Mouse (Mus musculus) MEL (cell line): ENCODE results near the gene Nkg7. TPM values are rescaled to one million over a fixed set of nuclear protein-coding genes. Genes with fewer than 3 reads are reported as not detected.

Experiments
- DNase-seq: peaks from one replicate; pipeline ENCODE4 v3.0.0; 2011; ENCODE audit warnings: low read depth, low spot score
- H3K27ac ChIP-seq: 2 replicates; pipeline ENCODE4 v1.5.1; 2012; ENCODE audit warnings: low read depth, mild to moderate bottlenecking, control low read depth, low read length, moderate library complexity; ENCODE audit not compliant: control insufficient read depth
- H3K27me3 ChIP-seq, 2 experiments: fragments of 150-350 bp in 1 of 2; sonication (generic) in 1 of 2; 2 replicates each; pipeline ENCODE4 v1.6.1; 2012; ENCODE audit warnings: low read length in 2 of 2, mild to moderate bottlenecking in 2 of 2, improper control_type of control experiment in 1 of 2, moderate library complexity in 1 of 2; ENCODE audit not compliant: insufficient read depth in 2 of 2, control insufficient read depth in 1 of 2
- H3K36me3 ChIP-seq, 2 experiments: 2 replicates each; pipeline ENCODE4 v1.6.1; 2012 to 2014; ENCODE audit warnings: low read length in 2 of 2, improper control_type of control experiment in 1 of 2, inconsistent platforms in 1 of 2, mild to moderate bottlenecking in 1 of 2; ENCODE audit not compliant: insufficient read depth in 2 of 2, control insufficient read depth in 1 of 2
- H3K4me1 ChIP-seq, 2 experiments: fragments of 150-350 bp in 1 of 2; sonication (generic) in 1 of 2; 2 replicates each; pipeline ENCODE4 v1.6.1; 2012; ENCODE audit warnings: low read length in 2 of 2, improper control_type of control experiment in 1 of 2, mild to moderate bottlenecking in 1 of 2; ENCODE audit not compliant: insufficient read depth in 2 of 2, control insufficient read depth in 1 of 2
- H3K4me3 ChIP-seq, 2 experiments: fragments of 150-350 bp in 1 of 2; sonication (generic) in 1 of 2; 2 replicates each; pipeline ENCODE4 v1.5.1; 2012; ENCODE audit warnings: low read depth in 2 of 2, low read length in 2 of 2, mild to moderate bottlenecking in 2 of 2, moderate library complexity in 2 of 2, control low read depth in 1 of 2, improper control_type of control experiment in 1 of 2; ENCODE audit not compliant: control insufficient read depth in 1 of 2, insufficient read depth in 1 of 2
- H3K79me2 ChIP-seq: 2 replicates; pipeline ENCODE4 v1.6.1; 2012; ENCODE audit warnings: mild to moderate bottlenecking, low read length, moderate library complexity; ENCODE audit not compliant: control insufficient read depth, poor library complexity, insufficient read depth
- H3K9ac ChIP-seq: 2 replicates; pipeline ENCODE4 v1.6.1; 2012; ENCODE audit warnings: low read depth, mild to moderate bottlenecking, control low read depth, low read length, moderate library complexity; ENCODE audit not compliant: control insufficient read depth, poor library complexity, severe bottlenecking
- H3K9me3 ChIP-seq: fragments of 150-350 bp; sonication (generic); replicated peaks from 2 replicates; pipeline ENCODE4 v1.6.1; 2012; ENCODE audit warnings: mild to moderate bottlenecking, low read length, improper control_type of control experiment, moderate library complexity; ENCODE audit not compliant: insufficient read depth
- BHLHE40 ChIP-seq: IDR thresholded peaks from 2 replicates; pipeline ENCODE4 v1.6.1; 2012; ENCODE audit warnings: low read depth, mild to moderate bottlenecking, inconsistent platforms, low read length, improper control_type of control experiment, borderline replicate concordance
- CTCF ChIP-seq, 3 experiments: IDR thresholded peaks in 2 of 3; conservative IDR thresholded peaks in 1 of 3; 2 replicates each; pipeline ENCODE4 v1.5.1; 2011 to 2012; ENCODE audit warnings: low read length in 3 of 3, low read depth in 2 of 3, mild to moderate bottlenecking in 2 of 3, improper control_type of control experiment in 1 of 3, inconsistent platforms in 1 of 3, mixed read lengths in 1 of 3, moderate library complexity in 1 of 3; ENCODE audit not compliant: control insufficient read depth in 1 of 3, insufficient read depth in 1 of 3, poor library complexity in 1 of 3, severe bottlenecking in 1 of 3
- E2F4 ChIP-seq: IDR thresholded peaks from 2 replicates; pipeline ENCODE4 v1.6.1; 2011; ENCODE audit warnings: low read depth, low read length, improper control_type of control experiment, borderline replicate concordance
- ELF1 ChIP-seq: IDR thresholded peaks from 2 replicates; pipeline ENCODE4 v1.6.1; 2014; ENCODE audit warnings: low read depth, mild to moderate bottlenecking, inconsistent platforms, low read length, improper control_type of control experiment, moderate library complexity
- EP300 ChIP-seq, 2 experiments: IDR thresholded peaks; 2 replicates each; pipeline ENCODE4 v1.6.1; 2011; ENCODE audit warnings: improper control_type of control experiment in 2 of 2, low read length in 2 of 2, low read depth in 1 of 2, mild to moderate bottlenecking in 1 of 2
- ETS1 ChIP-seq: IDR thresholded peaks from 2 replicates; pipeline ENCODE4 v1.6.1; 2012; ENCODE audit warnings: low read depth, mild to moderate bottlenecking, inconsistent platforms, low read length, improper control_type of control experiment, moderate library complexity
- GABPA ChIP-seq: IDR thresholded peaks from 2 replicates; pipeline ENCODE4 v1.6.1; 2012; ENCODE audit warnings: low read depth, mild to moderate bottlenecking, inconsistent platforms, low read length, improper control_type of control experiment, moderate library complexity
- GATA1 ChIP-seq: IDR thresholded peaks from 2 replicates; pipeline ENCODE4 v1.6.1; 2011; ENCODE audit warnings: low read depth, low read length, improper control_type of control experiment
- HCFC1 ChIP-seq: IDR thresholded peaks from 2 replicates; pipeline ENCODE4 v1.6.1; 2012; ENCODE audit warnings: low read depth, mild to moderate bottlenecking, inconsistent platforms, low read length, improper control_type of control experiment, moderate library complexity
- KAT2A ChIP-seq: conservative IDR thresholded peaks from 2 replicates; pipeline ENCODE4 v1.6.1; 2012; ENCODE audit warnings: low read depth, low read length, improper control_type of control experiment, inconsistent platforms
- MAFK ChIP-seq: IDR thresholded peaks from 2 replicates; pipeline ENCODE4 v1.6.1; 2011; ENCODE audit warnings: low read depth, mild to moderate bottlenecking, low read length, improper control_type of control experiment, borderline replicate concordance
- MAX ChIP-seq: IDR thresholded peaks from 2 replicates; pipeline ENCODE4 v1.6.1; 2011; ENCODE audit warnings: low read length, improper control_type of control experiment
- MAZ ChIP-seq: IDR thresholded peaks from 2 replicates; pipeline ENCODE4 v1.6.1; 2012; ENCODE audit warnings: low read depth, mild to moderate bottlenecking, inconsistent platforms, low read length, improper control_type of control experiment
- MEF2A ChIP-seq: IDR thresholded peaks from 2 replicates; pipeline ENCODE4 v1.6.1; 2014; ENCODE audit warnings: low read depth, mild to moderate bottlenecking, inconsistent platforms, low read length, improper control_type of control experiment; ENCODE audit not compliant: poor library complexity, insufficient replicate concordance, severe bottlenecking; ENCODE audit errors: extremely low read depth
- MYB ChIP-seq: IDR thresholded peaks from 2 replicates; pipeline ENCODE4 v1.6.1; 2011; ENCODE audit warnings: mild to moderate bottlenecking, low read depth, low read length, improper control_type of control experiment
- NRF1 ChIP-seq: IDR thresholded peaks from 2 replicates; pipeline ENCODE4 v1.6.1; 2014; ENCODE audit warnings: low read depth, mild to moderate bottlenecking, inconsistent platforms, low read length, improper control_type of control experiment, moderate library complexity; ENCODE audit not compliant: poor library complexity, insufficient read depth, severe bottlenecking
- POLR2A ChIP-seq, 2 experiments: IDR thresholded peaks; 2 replicates each; pipeline ENCODE4 v1.6.1; 2011 to 2012; ENCODE audit warnings: low read length in 2 of 2, mild to moderate bottlenecking in 2 of 2, control low read depth in 1 of 2, improper control_type of control experiment in 1 of 2, low read depth in 1 of 2, moderate library complexity in 1 of 2; ENCODE audit not compliant: control insufficient read depth in 1 of 2, insufficient read depth in 1 of 2, poor library complexity in 1 of 2
- POLR2AphosphoS2 ChIP-seq: IDR thresholded peaks from 2 replicates; pipeline ENCODE4 v1.6.1; 2011; ENCODE audit warnings: low read length, improper control_type of control experiment
- POLR2AphosphoS5 ChIP-seq: IDR thresholded peaks from 2 replicates; pipeline ENCODE4 v1.6.1; 2012; ENCODE audit warnings: low read depth, borderline replicate concordance, mild to moderate bottlenecking, inconsistent platforms, low read length, moderate library complexity, mixed read lengths
- RAD21 ChIP-seq: IDR thresholded peaks from 2 replicates; pipeline ENCODE4 v1.6.1; 2011; ENCODE audit warnings: mild to moderate bottlenecking, low read depth, low read length, improper control_type of control experiment
- RCOR1 ChIP-seq: IDR thresholded peaks from 2 replicates; pipeline ENCODE4 v1.6.1; 2012; ENCODE audit warnings: low read depth, mild to moderate bottlenecking, inconsistent platforms, low read length, improper control_type of control experiment
- SIN3A ChIP-seq: IDR thresholded peaks from 2 replicates; pipeline ENCODE4 v1.6.1; 2012; ENCODE audit warnings: low read length, improper control_type of control experiment, inconsistent platforms
- SMC3 ChIP-seq: IDR thresholded peaks from 2 replicates; pipeline ENCODE4 v1.6.1; 2011; ENCODE audit warnings: low read depth, low read length, improper control_type of control experiment
- TAL1 ChIP-seq: IDR thresholded peaks from 2 replicates; pipeline ENCODE4 v1.6.1; 2012; ENCODE audit warnings: mild to moderate bottlenecking, inconsistent platforms, low read length, moderate library complexity, mixed read lengths
- TBP ChIP-seq: IDR thresholded peaks from 2 replicates; pipeline ENCODE4 v1.8.0; 2011; ENCODE audit warnings: low read depth, low read length, improper control_type of control experiment
- TCF12 ChIP-seq: IDR thresholded peaks from 2 replicates; pipeline ENCODE4 v1.6.1; 2014; ENCODE audit warnings: low read depth, mild to moderate bottlenecking, inconsistent platforms, low read length, improper control_type of control experiment, moderate library complexity
- UBTF ChIP-seq: IDR thresholded peaks from 2 replicates; pipeline ENCODE4 v1.6.1; 2012; ENCODE audit warnings: low read depth, mild to moderate bottlenecking, inconsistent platforms, low read length, improper control_type of control experiment, moderate library complexity, borderline replicate concordance; ENCODE audit not compliant: insufficient read depth
- USF1 ChIP-seq: IDR thresholded peaks from 2 replicates; pipeline ENCODE4 v1.6.1; 2014; ENCODE audit warnings: low read depth, mild to moderate bottlenecking, inconsistent platforms, low read length, improper control_type of control experiment, moderate library complexity
- USF2 ChIP-seq, 2 experiments: IDR thresholded peaks; 2 replicates each; pipeline ENCODE4 v1.6.1; 2011 to 2012; ENCODE audit warnings: improper control_type of control experiment in 2 of 2, low read length in 2 of 2, borderline replicate concordance in 1 of 2, inconsistent platforms in 1 of 2, low read depth in 1 of 2, mild to moderate bottlenecking in 1 of 2; ENCODE audit not compliant: insufficient read depth in 1 of 2
- ZC3H11A ChIP-seq: IDR thresholded peaks from 2 replicates; pipeline ENCODE4 v1.6.1; 2012; ENCODE audit warnings: low read depth, mild to moderate bottlenecking, inconsistent platforms, low read length, improper control_type of control experiment
- ZMIZ1 ChIP-seq: IDR thresholded peaks from 2 replicates; pipeline ENCODE4 v1.6.1; 2012; ENCODE audit warnings: low read depth, mild to moderate bottlenecking, inconsistent platforms, low read length, improper control_type of control experiment, moderate library complexity
- ZNF384 ChIP-seq: IDR thresholded peaks from 2 replicates; pipeline ENCODE4 v1.6.1; 2012; ENCODE audit warnings: low read depth, mild to moderate bottlenecking, inconsistent platforms, low read length, improper control_type of control experiment
- polyA plus RNA-seq, 2 experiments: library from polyadenylated mRNA; stranded (reverse) in 1 of 2; unstranded in 1 of 2; fragments of >175 nt in 1 of 2; fragments of >200 nt in 1 of 2; gene quantifications; 2 replicates each; pipeline versions ENCODE4 v1.2.1 to v1.2.4; 2012; ENCODE audit warnings: low replicate concordance in 2 of 2, low read depth in 1 of 2; ENCODE audit not compliant: insufficient read length in 2 of 2, insufficient read depth in 1 of 2, missing spikeins in 1 of 2
- total RNA-seq: library from RNA; depleted of rRNA; stranded (reverse); fragments of 300-350 nt; gene quantifications from 2 replicates; pipeline ENCODE4 v1.2.3, GENCODE M21; 2012

Gene Nkg7
- total and polyA plus RNA-seq, 3 experiments: not detected

DNA sequence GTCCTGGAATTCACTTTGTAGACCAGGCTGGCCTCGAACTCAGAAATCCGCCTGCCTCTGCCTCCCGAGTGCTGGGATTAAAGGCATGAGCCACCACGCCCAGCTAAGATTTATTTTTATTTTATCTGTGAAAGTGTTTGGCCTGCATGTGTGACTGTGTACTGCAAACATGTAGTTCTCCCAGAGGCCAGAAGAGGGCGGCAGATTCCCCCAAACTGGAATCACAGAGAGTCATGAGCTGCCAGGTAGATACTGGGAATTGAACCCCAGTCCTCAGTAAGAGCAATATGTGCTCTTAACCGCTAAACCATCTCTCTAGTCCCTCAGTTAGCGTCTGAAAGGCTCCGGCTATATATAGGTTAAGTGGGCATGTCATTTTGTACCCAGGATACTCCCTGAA is 33.5 kb downstream of the Nkg7 start:
- Histone ChIP-seq H3K4me1 (no peaks in the 10 kb centered on the region; a peak in 1 of 4 replicates), H3K79me2 (no peaks in the 10 kb centered on the region), H3K36me3 (no peaks in the 10 kb centered on the region), H3K9me3 (no peaks in the 10 kb centered on the region), H3K27me3 (no peaks in the 10 kb centered on the region), H3K4me3 (no peak overlapping the region), H3K9ac (no peak overlapping the region)
- peak; percentile 45 for DNase-seq
- TF ChIP-seq ETS1: no peak
- TF ChIP-seq UBTF: no peak
- no peak for TF ChIP-seq USF2 (IDR thresholded peaks at IDR 0.05; ENCODE audit: borderline replicate concordance in 1 of 2, insufficient read depth in 1 of 2, low read depth in 1 of 2, low read length in 2 of 2)
- TF ChIP-seq TBP: peak; percentile 37; the same call in 1 of the 2 replicates
- TF ChIP-seq BHLHE40: no peak
- no peak for TF ChIP-seq ZNF384
- no peak for TF ChIP-seq POLR2A (IDR thresholded peaks at IDR 0.05; ENCODE audit: control insufficient read depth in 1 of 2, insufficient read depth in 1 of 2, low read depth in 1 of 2, low read length in 2 of 2, poor library complexity in 1 of 2)
- peak; percentile 48 for TF ChIP-seq RAD21
- TF ChIP-seq KAT2A: no peak
- no peak for TF ChIP-seq MYB
- no peak for TF ChIP-seq HCFC1
- TF ChIP-seq NRF1: no peak
- no peak for TF ChIP-seq TCF12
- no peak for TF ChIP-seq MEF2A
- no peak for TF ChIP-seq USF1
- TF ChIP-seq POLR2AphosphoS5: no peak
- TF ChIP-seq GATA1: no peak
- no peak for TF ChIP-seq E2F4
- no peak for TF ChIP-seq MAZ
- TF ChIP-seq MAFK: no peak
- no peak for TF ChIP-seq ELF1
- TF ChIP-seq CTCF (IDR thresholded peaks at IDR 0.05 in 2 of 3, conservative IDR thresholded peaks at IDR 0.05 in 1 of 3; ENCODE audit: control insufficient read depth in 1 of 3, insufficient read depth in 1 of 3, low read depth in 2 of 3, low read length in 3 of 3, poor library complexity in 1 of 3, severe bottlenecking in 1 of 3): peak; percentile 51 to 62 (median 55)
- peak; percentile 43 for TF ChIP-seq SMC3
- TF ChIP-seq POLR2AphosphoS2: no peak
- TF ChIP-seq TAL1: no peak
- no peak for TF ChIP-seq RCOR1
- TF ChIP-seq MAX: no peak
- no peak for TF ChIP-seq GABPA
- TF ChIP-seq ZMIZ1: no peak
- TF ChIP-seq ZC3H11A: 0 out of 2 replicates have a peak, but pooled peaks have one; percentile 16
- no peak for TF ChIP-seq EP300 (IDR thresholded peaks at IDR 0.05; ENCODE audit: low read depth in 1 of 2, low read length in 2 of 2)
- no peak for TF ChIP-seq SIN3A
- TF ChIP-seq, all 39 proteins: peak for 5
- no peak overlapping the region for H3K27ac ChIP-seq
